Mouse (Mus musculus) left cerebral cortex, adult 11 months (tissue): ENCODE results near the gene Cd6.

Source experiments
- DNase-seq: peaks from one replicate; pipeline ENCODE4 v3.0.0; 2022; ENCODE audit warnings: low spot score

The Cd6 gene

DNA sequence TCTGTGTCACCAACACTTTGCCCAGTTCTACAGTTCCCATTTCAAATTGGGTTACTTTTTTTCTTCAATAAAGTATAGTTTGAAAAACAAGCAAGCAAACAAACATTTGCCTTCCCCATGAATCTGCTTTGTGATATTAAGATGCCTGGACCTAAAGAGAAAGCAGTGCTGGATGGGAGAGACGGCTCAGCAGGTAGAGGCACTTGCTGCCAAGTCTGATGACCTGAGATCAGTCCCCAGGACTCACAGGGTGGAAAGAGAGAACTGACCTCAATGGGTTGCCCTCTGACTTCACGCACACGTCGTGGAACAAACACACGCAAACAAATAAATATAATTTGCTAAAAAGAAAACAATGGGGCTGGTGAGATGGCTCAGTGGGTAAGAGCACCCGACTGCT lies 28.0 kb downstream of the Cd6 start:
- no peak for DNase-seq

DNA sequence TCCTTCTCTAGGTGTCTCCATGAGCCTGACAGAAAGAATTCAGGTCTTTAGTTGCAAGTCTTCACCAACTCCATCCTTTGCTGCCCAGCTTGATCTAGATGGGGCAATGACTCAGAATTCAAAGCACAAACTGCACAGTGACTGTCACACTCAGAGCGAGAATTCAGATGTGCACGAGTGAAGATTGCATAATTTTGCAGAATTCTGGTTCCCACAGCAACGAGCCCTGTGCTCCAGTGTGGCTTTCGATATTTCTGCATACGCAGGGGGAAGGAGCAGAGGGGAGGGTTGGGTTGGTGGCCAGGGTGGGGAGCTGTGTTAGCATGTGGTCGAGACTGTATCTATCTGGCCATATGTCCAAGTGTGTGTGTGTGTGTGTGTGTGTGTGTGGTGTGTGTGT lies 28.8 kb downstream of the Cd6 start:
- DNase-seq = peak; percentile 75

DNA sequence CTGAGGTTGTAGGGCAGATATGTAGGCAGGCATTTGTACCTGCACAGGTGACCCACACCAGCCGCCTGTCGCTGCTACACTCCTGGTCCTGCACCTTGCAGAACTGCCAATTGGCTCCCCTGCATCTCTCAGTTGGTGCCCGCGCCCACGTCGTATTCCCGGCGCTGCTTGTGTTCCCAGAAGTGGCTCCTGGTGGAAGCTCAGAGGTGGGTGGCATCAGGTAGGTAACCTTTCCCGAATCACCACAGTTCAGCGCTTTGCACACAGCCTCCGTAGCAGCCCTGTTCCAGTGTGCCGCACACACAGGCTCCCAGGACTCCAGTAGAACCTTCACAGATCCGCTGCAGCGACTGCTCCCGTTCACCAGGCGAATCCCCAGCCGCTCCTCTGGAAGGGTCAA lies 30.7 kb downstream of the Cd6 start:
- DNase-seq = peak; percentile 45

DNA sequence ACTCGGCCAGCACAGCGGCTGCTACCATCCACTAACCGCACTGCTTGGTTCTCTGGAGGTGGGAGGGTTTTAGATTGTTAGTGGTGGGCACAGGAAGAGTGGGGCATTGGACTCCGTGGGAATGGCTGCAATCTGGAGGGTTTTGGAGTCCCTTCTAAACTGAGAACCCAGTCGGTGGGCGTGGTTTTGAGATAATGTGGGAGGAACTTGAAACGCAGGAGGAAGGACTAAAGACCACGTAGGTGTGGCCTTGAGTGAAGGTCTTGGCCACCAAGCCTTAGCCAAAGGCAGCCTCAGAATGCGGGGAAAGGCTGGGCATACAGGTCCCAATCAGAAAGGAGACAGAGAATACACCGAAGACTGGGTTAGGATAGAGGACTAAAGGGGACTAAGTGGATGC lies 31.3 kb downstream of the Cd6 start:
- DNase-seq = no peak

DNA sequence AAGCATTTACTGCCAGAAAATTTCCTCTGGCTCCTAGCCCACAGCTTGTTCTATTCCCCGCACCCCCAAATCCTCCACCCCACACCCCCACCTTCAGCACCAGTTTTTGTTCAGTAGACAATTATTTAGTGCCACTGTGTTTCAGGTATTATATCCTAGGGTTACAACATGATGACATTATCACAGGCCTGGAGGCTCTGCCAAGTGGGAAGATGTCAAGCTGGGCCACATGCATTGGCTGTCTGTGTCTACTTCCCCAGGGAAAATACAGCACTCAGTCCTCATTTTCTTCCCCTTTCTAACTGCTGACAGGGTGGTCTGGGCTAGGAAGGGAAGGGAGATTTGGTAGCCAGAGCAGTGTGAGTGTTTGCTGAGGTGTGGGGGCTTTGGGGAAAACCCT lies 34.9 kb downstream of the Cd6 start:
- DNase-seq = no peak

DNA sequence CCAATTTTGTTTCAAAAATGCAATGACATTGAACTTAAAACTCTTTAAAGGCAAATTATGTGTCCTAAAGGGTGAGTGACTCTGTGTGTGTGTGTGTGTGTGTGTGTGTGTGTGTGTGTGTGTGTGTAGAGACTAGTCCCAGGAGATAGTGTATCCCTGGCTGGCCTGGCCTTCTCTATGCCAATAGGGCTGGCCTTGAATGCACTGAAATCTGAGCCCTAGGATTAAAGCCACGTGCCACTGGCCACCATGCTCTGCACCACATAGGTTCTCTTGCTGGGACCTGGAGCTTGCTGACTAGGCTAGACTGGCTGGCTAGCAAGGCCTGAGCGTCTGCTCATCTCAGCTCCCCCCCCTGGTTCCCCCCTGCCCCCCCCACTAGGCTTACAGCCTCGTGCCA lies 36.8 kb downstream of the Cd6 start:
- no peak for DNase-seq

DNA sequence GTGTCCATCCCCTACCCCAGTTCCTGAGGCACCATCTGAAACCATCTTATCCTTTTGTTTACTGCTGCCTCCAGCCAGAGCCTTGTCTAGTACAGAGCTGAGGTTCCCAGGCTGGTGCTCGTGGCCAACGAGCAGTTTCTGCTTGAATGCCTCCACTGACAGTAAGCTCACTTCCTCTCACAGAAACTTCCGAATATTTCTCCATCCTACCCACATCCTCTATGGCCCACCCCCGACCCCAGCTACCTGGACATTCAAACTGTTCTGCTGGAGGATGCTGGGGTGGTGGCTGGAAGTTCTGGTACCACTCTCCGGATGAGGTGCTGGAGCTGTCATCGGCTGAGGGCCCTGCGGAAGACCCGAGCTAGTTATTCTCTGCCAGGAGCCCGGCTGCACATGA lies 39.5 kb downstream of the Cd6 start:
- no peak for DNase-seq

DNA sequence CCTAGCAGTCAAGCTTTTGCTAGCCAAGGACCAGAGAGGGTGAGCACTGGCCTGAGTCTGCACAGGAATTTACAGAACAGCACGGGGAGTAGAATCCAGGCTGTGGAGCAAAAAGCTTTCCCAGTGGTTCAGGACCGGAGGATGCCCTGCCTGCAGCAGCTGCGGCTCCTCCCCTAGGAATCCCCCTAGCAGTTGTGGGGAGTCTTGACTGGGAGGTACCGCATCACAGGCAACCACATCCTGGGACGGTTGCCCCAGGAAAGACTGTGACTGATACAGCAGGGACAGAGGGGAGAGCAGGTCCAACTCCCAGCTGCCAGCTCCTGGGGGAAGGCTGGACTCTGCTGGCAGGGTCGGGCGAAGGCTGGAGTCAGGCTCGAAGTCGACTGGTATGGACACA lies 41.6 kb downstream of the Cd6 start:
- no peak for DNase-seq

DNA sequence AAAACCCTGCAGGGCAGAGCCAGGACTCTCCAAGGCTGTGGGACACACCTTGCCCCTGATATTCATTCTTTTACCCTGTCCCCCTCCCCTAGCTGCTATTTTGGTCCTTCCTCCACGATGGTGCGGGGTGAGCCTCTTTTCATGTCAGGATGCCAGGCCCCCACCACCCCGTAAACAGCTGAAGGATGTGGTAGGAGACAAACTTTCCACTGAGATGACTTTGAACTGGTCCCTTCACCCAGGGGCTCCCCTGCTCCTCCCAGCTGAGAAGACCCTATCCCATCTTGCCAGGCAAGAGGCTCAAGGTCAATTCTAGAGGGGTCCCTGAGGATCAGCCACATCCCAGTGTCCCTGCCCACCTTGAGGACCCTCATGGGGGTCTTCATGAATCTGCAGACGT lies 42.5 kb downstream of the Cd6 start:
- no peak for DNase-seq

DNA sequence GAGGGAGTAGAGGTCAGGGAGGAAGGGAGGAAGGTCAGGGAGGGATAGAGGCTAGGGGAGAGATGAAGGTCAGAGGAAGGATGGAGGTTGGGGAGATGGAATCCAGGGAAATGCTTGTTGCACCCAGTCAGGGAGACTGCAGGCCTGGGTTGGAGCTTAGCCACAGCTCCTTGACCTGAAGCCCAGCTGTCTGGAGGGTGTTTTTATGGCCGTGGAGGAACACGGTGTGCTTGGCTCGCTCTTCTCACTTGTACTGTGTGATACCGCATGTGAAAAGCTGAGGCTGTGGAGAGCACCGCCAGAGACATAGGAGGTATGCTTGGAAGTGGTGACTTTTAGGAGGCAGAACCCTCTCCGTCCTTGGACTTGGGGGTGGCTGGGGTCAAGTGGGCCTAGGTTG lies 43.1 kb downstream of the Cd6 start:
- no peak for DNase-seq

DNA sequence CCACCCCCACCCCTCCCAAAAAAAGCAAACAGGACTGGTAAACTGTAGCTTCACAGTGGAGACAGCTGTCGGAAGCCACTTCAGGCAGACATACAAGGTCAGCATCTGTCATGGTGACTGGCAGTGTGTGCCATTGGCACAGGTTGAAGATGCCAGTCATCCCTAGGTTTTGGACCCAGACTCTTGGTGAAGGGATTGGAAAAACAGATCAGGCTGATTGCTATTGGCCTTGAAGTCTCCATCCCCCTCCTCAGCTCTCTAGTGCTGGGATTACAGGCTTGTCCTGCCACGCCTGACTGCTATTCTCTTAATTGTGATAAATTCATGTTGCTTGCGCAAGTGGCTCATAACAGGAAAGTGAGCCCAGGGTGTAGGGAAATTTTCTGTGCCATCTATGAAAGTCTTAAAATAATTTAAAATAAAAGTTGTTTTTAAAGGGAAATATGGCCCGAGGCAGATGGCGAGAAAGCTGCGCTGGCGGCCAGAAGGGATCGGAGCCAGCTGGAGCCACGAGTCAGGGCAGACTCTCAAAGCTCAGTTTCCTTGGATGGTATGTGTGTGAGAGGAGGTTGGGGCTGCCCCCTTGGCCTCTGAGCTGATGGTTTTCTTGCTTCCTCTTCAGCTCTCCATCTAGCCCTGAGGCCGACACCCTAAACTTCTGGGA lies 44.9 kb downstream of the Cd6 start:
- DNase-seq = no peak

DNA sequence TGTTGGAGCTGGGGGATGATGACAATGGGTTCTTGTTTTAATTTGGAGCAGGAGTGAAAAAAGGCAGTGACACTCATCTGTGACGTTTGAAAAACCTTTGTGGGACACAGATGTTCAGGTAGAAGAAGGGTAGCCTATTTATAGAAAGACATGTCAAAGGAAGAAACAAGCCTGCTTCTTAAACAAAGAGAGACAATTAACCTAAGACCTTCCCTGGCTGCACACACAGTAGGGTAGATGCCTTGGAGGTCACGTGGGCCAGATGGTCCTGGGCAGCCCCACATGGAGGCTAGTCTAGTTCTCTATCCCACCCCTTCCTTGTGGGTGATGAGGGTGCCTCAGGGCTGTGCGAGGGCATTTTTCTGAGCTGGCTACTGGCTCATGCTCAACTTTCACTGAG lies 45.8 kb downstream of the Cd6 start:
- no peak for DNase-seq

DNA sequence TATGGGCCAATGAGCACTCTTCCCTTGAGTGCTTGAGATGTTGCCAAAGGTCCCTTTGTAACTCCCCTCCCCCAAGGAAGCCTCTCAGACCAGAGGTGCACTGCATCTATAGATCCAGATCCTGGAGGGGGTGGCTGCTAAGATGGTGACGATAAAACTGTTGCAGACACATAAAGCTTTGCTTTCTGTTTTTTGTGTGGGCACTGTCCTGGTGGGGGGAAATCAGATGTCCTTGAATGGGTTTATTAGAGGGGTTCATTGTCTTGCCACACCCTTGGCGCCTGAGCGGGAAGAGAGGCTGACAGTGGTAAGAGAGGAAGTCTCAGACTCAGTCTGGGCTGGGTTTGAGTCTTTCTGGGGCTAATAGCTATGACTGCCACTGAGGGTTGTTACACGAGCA lies 46.7 kb downstream of the Cd6 start:
- DNase-seq = no peak

DNA sequence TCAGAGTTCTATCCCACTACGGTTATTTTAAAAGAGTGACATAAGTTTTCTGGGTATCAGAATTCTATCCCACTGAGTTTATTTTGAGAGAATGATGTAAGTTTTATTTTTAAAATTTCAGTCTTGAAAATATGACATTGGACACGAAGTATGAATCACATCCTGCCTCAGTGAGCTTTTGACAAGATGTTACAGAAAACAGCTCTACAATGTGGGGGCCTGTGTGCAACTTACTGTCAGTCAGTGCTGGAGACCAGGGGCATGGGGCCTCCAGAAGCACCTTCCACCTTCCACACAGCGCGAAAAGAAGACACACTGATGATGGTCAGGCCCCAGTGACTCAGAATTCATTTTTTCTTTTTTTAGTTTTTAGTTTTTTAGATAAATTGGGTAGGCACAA lies 48.2 kb downstream of the Cd6 start:
- DNase-seq = no peak

DNA sequence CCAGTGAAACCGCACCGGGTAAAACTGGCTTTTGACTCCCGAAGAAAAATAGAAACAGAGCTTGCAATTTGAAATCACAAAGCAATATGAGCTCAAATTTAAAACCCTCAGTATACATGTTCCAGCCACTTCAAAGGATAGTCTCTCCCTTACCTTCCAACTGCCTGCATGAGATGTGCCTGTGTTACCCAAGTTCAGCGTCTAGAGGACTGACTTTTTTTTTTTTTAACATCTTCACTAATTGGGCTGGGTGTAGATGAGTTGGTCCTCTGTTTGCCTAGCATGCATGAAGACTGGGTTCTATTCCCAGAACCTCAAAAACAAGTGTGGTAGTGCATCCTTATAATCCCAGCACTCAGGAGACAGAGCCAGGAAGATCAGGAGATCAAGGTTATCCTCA lies 53.0 kb downstream of the Cd6 start:
- no peak for DNase-seq

DNA sequence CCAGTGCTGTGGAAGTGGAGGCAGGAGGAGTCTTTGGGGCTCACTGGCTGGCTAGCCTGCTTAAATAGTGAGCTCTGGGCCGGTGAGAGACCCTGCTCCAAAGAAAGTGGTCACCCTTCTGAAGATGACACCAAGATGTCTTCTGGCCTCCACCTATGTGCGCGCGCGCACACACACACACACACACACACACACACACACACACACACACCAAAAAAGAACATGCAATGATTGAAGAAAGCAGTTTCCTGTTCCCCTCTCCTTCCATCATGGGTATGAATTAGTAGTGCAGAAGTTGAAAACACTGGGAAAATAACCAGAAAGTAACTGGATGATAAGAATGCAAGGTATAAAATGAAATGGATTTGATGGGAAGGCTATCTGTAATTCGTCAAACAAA lies 55.7 kb downstream of the Cd6 start:
- no peak for DNase-seq

DNA sequence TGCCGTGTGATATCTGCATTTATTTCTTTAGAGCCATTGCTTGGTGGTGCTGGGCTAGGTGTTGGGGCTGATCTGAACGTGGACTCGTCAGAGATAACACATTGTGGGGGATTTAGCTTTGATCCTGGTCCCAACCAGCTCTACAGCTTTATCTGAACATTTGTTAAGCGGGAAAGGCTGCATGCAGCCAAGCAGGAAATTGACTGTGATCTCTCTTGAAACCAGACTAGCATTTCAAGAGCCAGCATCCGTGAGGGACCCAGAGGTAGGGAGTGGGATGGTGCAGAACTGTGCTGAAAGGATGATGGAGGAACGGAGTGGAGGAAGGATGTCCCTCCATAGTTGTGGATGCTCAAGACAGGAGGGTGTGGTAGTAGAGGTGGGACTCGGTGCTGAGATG lies 56.5 kb downstream of the Cd6 start:
- DNase-seq = no peak

DNA sequence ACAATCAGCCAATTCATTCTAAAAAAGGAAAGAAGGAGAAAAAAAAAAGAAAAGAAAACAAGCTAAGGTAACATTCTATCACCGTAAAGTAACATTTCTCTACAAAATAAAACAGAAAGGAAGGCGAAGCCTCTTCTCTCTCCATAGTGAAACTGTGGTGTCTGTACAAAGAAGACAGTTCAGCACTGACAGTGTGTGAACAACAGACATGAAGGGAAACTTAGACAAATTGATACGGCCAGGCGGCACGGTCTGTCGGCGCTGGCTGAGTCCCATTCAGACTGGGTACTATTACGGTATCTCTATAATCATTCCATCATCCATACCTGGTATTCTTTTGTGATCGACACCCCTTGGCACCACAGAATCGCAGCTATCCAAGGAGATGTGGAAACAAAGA lies 57.0 kb downstream of the Cd6 start:
- no peak for DNase-seq

DNA sequence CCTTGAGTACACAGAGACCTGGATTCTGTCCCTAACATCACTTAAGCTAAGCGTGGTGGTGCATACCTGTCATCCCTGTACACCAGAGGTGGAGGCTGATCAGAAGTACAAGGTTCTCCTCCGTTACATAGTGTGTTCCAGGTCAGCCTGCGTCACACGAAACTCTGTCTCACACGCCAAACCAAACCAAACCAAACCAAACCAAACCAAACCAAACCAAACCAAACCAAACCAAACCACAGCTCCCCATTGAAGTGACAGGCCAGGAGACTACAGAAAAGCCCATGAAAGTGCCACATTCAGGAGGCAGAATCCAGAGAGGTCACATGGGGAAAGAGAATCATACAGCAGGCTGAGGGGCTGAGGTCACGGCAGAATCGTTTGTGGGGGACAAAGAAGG lies 57.9 kb downstream of the Cd6 start:
- DNase-seq = no peak

DNA sequence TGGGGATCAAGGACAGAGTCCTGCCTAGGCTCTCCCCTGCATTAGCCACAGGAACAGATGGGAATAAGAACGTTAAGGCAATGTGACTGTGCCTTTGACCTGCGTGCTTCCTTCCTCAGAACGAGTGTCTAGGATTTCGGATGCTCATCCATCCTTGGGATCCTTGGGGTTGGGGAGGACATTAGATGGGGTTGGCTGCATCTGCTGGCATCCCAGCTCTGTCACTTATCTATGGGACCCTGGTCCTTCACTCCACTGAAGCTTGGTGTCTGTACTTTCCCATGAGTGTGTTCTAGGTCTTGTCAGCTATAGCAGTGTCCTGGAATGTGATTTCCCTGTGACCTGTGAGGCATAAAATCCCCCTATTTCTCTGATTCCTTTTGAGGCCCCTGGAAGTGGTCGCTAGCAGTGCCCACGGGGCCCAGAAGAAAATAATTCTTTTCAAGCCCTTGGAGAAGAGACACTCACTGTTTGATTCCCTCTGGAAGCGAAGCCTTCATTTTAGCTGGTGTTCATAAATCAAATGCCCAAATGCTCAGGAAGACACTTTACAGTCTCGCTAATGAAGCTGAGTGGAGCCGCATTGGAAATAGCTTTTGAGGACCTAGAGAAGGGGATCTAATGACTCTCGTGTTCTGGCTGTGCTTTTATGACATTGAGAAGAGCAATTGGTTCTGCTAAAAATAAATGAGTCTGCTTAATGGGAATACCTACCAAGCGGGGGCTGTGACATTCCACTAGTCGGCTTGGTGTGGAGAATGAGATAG lies 60.2 kb downstream of the Cd6 start:
- no peak for DNase-seq

DNA sequence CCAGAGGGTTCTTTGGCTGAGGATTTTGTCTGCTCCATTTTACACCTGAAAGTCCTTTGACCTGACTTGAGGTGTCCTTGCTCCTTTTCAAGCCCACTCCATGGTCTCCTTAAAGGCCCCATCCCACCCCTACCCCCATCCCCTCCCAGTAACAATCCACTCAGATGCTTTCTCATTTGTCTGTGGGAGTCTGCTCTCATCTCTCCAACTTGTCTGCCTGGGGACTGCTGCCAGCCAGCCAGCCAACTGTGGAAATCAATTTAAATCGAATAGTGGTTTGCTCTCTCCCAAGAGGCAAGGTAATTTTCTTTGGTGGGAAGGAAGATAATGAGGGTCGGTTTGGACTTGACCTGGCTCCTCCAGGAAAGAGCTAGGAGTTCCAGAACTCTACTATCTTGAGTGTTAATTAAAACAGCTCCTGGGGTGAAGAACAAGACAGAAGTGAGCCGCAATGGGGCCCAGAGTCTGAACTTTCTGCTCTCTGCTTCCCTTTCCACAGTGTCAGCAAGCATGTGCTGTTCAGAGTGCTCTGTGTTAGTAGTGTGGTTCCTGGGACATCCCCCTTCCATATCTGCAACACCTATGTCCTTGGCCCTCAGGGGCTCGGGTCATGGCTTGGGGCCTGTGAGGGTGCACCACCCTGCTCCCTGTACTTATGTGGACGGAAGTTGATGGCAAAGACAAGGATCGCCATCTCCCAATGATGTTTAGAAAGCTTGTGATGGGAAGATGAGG lies 61.0 kb downstream of the Cd6 start:
- DNase-seq = no peak

DNA sequence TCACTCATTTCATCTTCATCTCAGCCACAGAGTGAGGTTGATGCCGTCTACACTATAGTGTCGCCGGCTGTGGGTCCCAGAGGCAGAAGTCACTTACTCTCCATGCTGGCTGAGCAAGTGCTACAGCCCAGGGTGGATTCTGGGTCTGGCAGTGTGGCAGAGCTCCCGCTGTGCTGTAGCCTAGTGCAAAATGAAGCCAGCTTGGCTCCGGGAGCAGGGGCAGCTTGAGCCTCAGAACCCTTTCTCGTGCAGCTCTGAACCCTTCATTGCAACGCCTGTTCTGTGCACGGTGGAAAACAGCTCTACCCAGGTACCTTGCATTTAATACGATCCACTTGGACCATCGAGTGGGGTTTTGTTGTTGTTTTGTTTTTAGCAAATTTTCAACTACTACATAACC lies 62.2 kb downstream of the Cd6 start:
- DNase-seq = no peak

DNA sequence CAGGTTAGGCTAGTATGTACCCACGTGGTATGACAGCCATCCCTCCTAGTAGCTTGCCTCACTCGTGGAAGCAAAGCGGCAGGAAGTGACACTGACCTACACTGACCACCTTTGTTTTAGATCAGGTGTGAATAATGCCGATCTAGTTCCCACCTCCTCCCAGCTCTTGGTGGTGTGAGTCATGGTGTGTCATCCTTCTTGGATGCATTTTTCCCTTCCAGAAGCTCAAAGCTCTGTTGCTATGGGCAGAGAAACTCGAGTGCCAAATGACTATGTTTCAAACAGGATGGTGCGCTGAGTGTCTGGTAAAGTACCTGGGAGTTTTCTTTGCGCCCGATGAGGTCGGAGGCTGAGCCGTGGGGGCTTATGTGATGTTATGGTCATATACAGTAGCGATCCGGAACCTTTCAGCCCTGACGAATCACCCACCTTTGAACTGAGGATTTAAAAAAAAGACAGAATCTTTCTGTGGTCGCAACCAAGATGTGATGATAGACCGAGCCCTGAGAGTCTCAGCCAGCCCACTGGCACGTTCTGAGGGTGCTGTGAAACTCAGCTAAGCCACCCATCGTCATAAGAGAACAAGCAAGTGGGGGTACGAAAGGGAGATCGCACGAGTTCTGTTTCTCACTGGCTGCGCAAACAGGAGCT lies 66.4 kb downstream of the Cd6 start:
- DNase-seq = no peak
